Mouse (Mus musculus): ENCODE measurements around the gene Lmnb2. TPM values are rescaled to one million over a fixed set of nuclear protein-coding genes. Genes with fewer than 3 reads are reported as not detected.

Lmnb2 gene
- polyA plus RNA-seq, 1 experiment from 2014 or later, result 12.1 TPM

DNA sequence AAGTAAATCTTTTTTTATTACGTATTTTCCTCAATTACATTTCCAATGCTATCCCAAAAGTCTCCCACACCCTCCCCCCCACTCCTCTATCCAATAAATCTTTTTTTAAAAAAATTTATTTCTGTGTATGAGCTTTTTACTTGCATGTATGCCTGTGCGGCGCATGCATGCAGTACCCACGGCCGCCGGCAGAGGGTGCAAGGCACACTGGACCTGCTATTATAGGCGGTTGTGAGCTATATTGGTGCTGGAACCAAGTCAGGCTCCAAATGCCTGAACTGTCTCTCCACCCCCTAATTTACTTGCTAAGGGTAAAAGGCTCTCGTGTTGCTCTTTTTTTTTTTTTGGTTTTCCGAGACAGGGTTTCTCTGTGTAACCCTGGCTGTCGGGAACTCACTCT lies 36.7 kb downstream of the Lmnb2 start:
- DNase-seq (ENCODE audit: low spot score) (peak; percentile 58), ATAC-seq (no peak)
- Histone ChIP-seq H3K27me3 (replicated peaks; ENCODE audit: control insufficient read depth, insufficient read depth, low read length) (no peaks in the 10 kb centered on the region), H3K36me3 (ENCODE audit: control insufficient read depth, insufficient read depth, low read length) (no peaks in the 10 kb centered on the region), H3K27ac (ENCODE audit: low read depth, low read length) (no peak overlapping the region), H3K4me1 (ENCODE audit: control insufficient read depth, insufficient read depth, low read length) (no peaks in the 10 kb centered on the region), H3K4me3 (ENCODE audit: low read depth, low read length) (no peak overlapping the region), H3K9ac (ENCODE audit: low read length) (no peak overlapping the region), H3K4me2 (ENCODE audit: low read length) (no peak overlapping the region), H3K9me3 (replicated peaks; ENCODE audit: control insufficient read depth, low read length) (no peaks in the 10 kb centered on the region)
- 33% methylated on average over 10 of the region's 10 CpGs for WGBS

DNA sequence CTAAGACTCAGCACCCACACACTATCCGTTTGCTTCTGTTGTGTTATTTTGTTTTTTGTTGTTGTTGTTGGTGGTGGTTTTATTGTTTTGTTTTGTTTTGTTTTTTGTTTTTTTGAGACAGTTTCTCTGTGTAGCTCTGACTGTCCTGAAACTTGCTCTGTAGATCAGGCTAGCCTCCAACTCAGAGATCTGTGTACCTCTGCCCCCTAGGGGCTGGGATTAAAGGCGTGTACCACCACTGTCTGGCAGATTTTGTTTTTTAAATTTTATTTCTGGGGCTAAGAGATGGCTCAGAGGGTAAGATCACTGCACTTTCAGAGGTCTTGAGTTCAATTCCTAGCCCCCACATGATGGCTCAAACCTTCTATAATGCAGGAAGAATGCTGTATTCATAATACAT lies 37.1 kb downstream of the Lmnb2 start:
- Histone ChIP-seq H3K27me3 (replicated peaks; ENCODE audit: control insufficient read depth, insufficient read depth, low read length) (no peaks in the 10 kb centered on the region), H3K36me3 (ENCODE audit: control insufficient read depth, insufficient read depth, low read length) (no peaks in the 10 kb centered on the region), H3K27ac (ENCODE audit: low read depth, low read length) (no peak overlapping the region), H3K4me3 (ENCODE audit: low read depth, low read length) (no peak overlapping the region), H3K9me3 (replicated peaks; ENCODE audit: control insufficient read depth, low read length) (no peaks in the 10 kb centered on the region), H3K4me2 (ENCODE audit: low read length) (no peak overlapping the region), H3K4me1 (ENCODE audit: control insufficient read depth, insufficient read depth, low read length) (no peaks in the 10 kb centered on the region), H3K9ac (ENCODE audit: low read length) (no peak overlapping the region)
- DNase-seq (ENCODE audit: low spot score), result no peak
- 75% methylated on average over 2 of the region's 2 CpGs for WGBS
- ATAC-seq, result no peak

DNA sequence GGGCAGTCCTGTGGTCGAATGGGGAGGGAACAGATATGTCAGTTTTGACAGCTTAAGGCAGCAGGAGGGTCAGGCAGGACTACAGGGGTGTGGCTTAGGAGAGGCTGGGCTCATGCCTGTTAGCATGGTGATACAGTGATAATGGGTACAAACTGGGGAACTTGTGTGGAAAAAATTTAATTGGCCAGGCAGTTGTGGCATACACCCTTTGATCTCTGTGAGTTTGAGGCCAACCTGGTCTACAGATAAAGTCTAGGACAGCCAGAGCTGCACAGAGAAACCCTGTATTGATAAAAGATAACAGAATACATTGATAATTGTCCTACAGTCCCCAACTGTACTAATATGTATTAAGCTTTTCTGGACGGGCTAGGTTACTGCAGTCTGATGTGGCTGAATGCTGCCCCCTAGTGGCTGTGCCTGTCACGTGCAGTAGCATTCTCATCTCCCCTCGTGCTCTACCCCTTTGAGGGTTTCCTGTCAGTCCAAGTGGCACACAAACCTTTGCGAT lies 37.9 kb downstream of the Lmnb2 start:
- peak; percentile 54; the same call in 1 of the 2 replicates for ATAC-seq
- 21% methylated on average over 5 of the region's 5 CpGs for WGBS

DNA sequence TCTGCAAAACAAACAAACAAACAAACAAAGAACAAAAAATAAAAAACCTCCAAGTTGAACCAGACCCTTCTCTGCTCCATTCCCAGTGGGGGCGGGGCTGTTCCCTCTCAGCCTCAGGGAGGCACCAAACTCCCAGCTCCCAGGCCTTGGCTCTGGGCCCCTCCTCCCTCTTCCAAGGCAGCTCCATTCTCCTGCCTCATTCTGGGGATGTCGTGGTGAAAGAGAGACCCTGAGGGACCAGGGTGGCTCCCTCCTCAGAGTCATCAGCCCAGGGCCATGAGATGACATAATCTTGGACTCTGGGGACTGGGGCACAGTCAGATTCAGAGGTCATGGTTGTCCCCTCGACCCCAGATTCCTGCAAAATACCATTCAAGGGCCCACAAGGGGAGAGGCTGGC lies 41.5 kb downstream of the Lmnb2 start:
- no peak overlapping the region for H3K4me3 ChIP-seq (ENCODE audit: low read depth, low read length)
- WGBS, result 27% methylated on average over 3 of the region's 3 CpGs
- ATAC-seq (no peak), DNase-seq (ENCODE audit: low spot score) (no peak)
- no peak overlapping the region for H3K27ac ChIP-seq (ENCODE audit: low read depth, low read length)
- no peaks in the 10 kb centered on the region for H3K27me3 ChIP-seq (replicated peaks; ENCODE audit: control insufficient read depth, insufficient read depth, low read length)
- H3K4me2 ChIP-seq (ENCODE audit: low read length), result no peak overlapping the region
- no peaks in the 10 kb centered on the region for H3K4me1 ChIP-seq (ENCODE audit: control insufficient read depth, insufficient read depth, low read length)
- H3K9me3 ChIP-seq (replicated peaks; ENCODE audit: control insufficient read depth, low read length), result no peaks in the 10 kb centered on the region
- no peak overlapping the region for H3K9ac ChIP-seq (ENCODE audit: low read length)
- H3K36me3 ChIP-seq (ENCODE audit: control insufficient read depth, insufficient read depth, low read length), result no peaks in the 10 kb centered on the region

More for the DNA sequence above, 37.9 kb downstream of the Lmnb2 start:
- Histone ChIP-seq H3K9me3 (replicated peaks; ENCODE audit: control insufficient read depth, low read length) (no peaks in the 10 kb centered on the region), H3K27me3 (replicated peaks; ENCODE audit: control insufficient read depth, insufficient read depth, low read length) (no peaks in the 10 kb centered on the region), H3K27ac (ENCODE audit: low read depth, low read length) (no peak overlapping the region), H3K36me3 (ENCODE audit: control insufficient read depth, insufficient read depth, low read length) (no peaks in the 10 kb centered on the region), H3K4me1 (ENCODE audit: control insufficient read depth, insufficient read depth, low read length) (no peaks in the 10 kb centered on the region), H3K9ac (ENCODE audit: low read length) (no peak overlapping the region), H3K4me3 (ENCODE audit: low read depth, low read length) (no peak overlapping the region), H3K4me2 (ENCODE audit: low read length) (no peak overlapping the region)
- DNase-seq (ENCODE audit: low spot score), result peak; percentile 69

DNA sequence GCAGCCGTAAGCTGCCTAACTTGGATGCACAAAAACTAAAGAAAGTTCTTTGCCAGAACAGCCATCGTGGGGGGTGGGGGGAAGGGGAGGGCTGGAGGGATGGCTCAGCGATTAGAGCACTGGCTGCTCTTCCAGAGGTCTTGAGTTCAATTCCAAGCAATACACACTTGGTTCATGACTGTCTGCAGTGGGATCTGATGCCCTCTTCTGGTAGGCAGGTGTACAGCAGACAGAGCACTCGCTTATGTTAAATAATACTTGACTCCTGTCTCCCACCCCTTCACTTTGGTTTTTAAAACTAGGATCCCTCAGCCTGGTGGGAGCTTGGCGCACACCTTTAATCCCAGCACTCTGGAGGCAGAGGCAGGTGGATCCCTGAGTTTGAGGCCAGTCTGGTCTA lies 42.0 kb downstream of the Lmnb2 start:
- Histone ChIP-seq H3K36me3 (ENCODE audit: control insufficient read depth, insufficient read depth, low read length) (no peaks in the 10 kb centered on the region), H3K27ac (ENCODE audit: low read depth, low read length) (no peak overlapping the region), H3K4me1 (ENCODE audit: control insufficient read depth, insufficient read depth, low read length) (no peaks in the 10 kb centered on the region), H3K9ac (ENCODE audit: low read length) (no peak overlapping the region), H3K9me3 (replicated peaks; ENCODE audit: control insufficient read depth, low read length) (no peaks in the 10 kb centered on the region), H3K4me2 (ENCODE audit: low read length) (no peak overlapping the region), H3K4me3 (ENCODE audit: low read depth, low read length) (no peak overlapping the region), H3K27me3 (replicated peaks; ENCODE audit: control insufficient read depth, insufficient read depth, low read length) (no peaks in the 10 kb centered on the region)
- ATAC-seq (0 out of 2 replicates have a peak, but pooled peaks have one; percentile 44), DNase-seq (ENCODE audit: low spot score) (peak; percentile 73)
- WGBS, result 29% methylated on average over 5 of the region's 5 CpGs

DNA sequence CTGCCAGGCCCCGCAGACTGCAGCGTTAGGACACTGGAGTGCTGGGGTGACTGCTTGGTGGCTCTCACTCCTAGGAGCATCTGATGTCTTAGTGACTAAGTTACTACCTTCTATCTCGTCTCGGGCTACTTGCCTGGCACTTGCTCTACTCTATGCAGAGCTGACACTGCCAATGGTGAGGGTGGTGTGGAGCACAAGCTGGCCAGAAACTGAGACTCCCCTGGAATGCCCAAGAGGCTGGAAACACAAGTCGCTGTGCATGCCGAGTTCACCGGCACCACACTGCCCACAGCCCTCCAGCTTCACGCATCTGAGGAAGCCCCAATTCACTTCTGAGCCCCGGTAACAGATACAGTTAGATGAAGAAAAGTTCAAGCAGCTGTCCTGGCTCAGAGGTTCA lies 44.0 kb downstream of the Lmnb2 start:
- DNase-seq (ENCODE audit: low spot score) (no peak), ATAC-seq (no peak)
- 80% methylated on average over 9 of the region's 9 CpGs for WGBS
- Histone ChIP-seq H3K4me1 (ENCODE audit: control insufficient read depth, insufficient read depth, low read length) (no peaks in the 10 kb centered on the region), H3K9me3 (replicated peaks; ENCODE audit: control insufficient read depth, low read length) (no peaks in the 10 kb centered on the region), H3K36me3 (ENCODE audit: control insufficient read depth, insufficient read depth, low read length) (no peaks in the 10 kb centered on the region), H3K27ac (ENCODE audit: low read depth, low read length) (no peak overlapping the region), H3K4me2 (ENCODE audit: low read length) (no peak overlapping the region), H3K27me3 (replicated peaks; ENCODE audit: control insufficient read depth, insufficient read depth, low read length) (no peaks in the 10 kb centered on the region), H3K4me3 (ENCODE audit: low read depth, low read length) (no peak overlapping the region), H3K9ac (ENCODE audit: low read length) (no peak overlapping the region)

DNA sequence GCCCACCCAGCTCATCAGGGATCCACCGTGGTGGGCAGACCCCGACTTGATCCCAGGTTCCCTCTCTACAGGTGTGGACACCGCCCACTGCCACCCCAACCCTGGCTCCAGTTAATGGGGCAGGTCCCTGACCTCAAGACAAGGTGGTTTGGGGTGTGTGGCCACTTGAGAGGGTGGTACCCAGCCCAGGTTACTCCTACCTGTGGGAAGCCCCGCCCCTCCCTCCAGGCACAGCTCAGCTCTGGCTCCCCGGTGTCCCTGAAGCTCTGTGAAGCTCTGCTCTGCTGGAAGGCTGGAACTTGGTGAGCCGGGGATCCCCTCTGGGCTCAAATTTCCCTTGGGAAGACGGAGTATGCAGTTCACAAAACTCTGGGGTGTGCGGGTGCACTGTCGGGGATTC lies 46.5 kb downstream of the Lmnb2 start, which contains the start of gene Tmprss9:
Gene Tmprss9 (plus strand): TSS at position 268 of the 400 bp plus-strand sequence.
- H3K36me3 ChIP-seq (ENCODE audit: control insufficient read depth, insufficient read depth, low read length), result peaks cover 15% of the 10 kb centered on the region; the same call in 1 of the 2 replicates
- DNase-seq (ENCODE audit: low spot score) (no peak), ATAC-seq (no peak)
- no peaks in the 10 kb centered on the region for H3K9me3 ChIP-seq (replicated peaks; ENCODE audit: control insufficient read depth, low read length)
- H3K9ac ChIP-seq (ENCODE audit: low read length), result no peak within 1 kb of the TSS
- 38% methylated on average over 9 of the region's 9 CpGs for WGBS
- H3K27me3 ChIP-seq (replicated peaks; ENCODE audit: control insufficient read depth, insufficient read depth, low read length), result no peaks in the 10 kb centered on the region
- H3K4me3 ChIP-seq (ENCODE audit: low read depth, low read length), result no peak within 1 kb of the TSS
- H3K4me2 ChIP-seq (ENCODE audit: low read length), result no peak within 1 kb of the TSS
- no peak within 1 kb of the TSS for H3K27ac ChIP-seq (ENCODE audit: low read depth, low read length)
- H3K4me1 ChIP-seq (ENCODE audit: control insufficient read depth, insufficient read depth, low read length), result no peaks in the 10 kb centered on the region

DNA sequence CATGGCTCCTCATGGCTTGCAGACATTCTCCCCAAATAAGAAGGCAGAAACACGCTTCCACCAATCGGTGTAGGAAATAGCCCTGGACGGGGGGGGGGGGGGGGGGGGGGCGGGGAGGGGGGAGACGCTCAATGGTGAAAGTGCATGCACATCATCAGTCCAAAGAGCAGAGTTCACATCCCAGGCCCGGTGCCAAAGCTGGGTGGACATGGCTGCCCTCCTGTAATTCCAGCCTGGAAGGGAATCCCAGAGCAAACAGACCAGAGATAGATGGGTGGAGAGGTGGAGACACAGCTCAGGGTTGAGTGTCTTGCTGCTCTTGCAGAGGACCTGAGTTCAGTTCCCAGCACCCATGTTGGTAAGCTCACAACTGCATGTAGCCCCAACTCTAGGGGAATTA lies 47.1 kb downstream of the Lmnb2 start:
- H3K4me2 ChIP-seq (ENCODE audit: low read length), result no peak overlapping the region
- H3K4me1 ChIP-seq (ENCODE audit: control insufficient read depth, insufficient read depth, low read length), result no peaks in the 10 kb centered on the region
- no peak overlapping the region for H3K9ac ChIP-seq (ENCODE audit: low read length)
- H3K4me3 ChIP-seq (ENCODE audit: low read depth, low read length), result no peak overlapping the region
- H3K36me3 ChIP-seq (ENCODE audit: control insufficient read depth, insufficient read depth, low read length), result peaks cover 21% of the 10 kb centered on the region; the same call in 1 of the 2 replicates
- no peaks in the 10 kb centered on the region for H3K27me3 ChIP-seq (replicated peaks; ENCODE audit: control insufficient read depth, insufficient read depth, low read length)
- no peaks in the 10 kb centered on the region for H3K9me3 ChIP-seq (replicated peaks; ENCODE audit: control insufficient read depth, low read length)
- no peak overlapping the region for H3K27ac ChIP-seq (ENCODE audit: low read depth, low read length)
- DNase-seq (ENCODE audit: low spot score) (no peak), ATAC-seq (no peak)
- WGBS, result 81% methylated on average over 4 of the region's 6 CpGs

DNA sequence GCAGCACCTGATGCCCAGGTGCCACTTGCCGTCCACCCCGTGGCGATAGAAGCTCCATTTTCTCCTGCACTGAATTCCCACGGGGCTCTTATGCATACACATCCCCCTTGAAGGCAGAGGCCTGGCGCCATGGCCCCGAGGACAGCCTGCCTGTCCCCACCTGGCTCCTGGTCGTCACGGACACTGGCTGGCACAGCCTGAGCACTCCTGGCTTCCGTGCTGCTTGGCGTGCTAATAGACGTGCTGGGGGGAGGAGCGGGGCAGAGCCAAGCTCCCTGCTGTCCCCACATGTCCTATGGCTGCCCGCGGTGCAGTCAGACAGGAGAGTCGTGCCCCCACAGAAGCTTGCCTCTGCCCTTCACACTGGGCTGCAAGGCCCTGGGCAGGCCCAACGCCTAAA lies 53.6 kb downstream of the Lmnb2 start:
- no peak overlapping the region for H3K4me2 ChIP-seq (ENCODE audit: low read length)
- no peak overlapping the region for H3K9ac ChIP-seq (ENCODE audit: low read length)
- no peak for ATAC-seq
- no peaks in the 10 kb centered on the region for H3K27me3 ChIP-seq (replicated peaks; ENCODE audit: control insufficient read depth, insufficient read depth, low read length)
- peaks cover 62% of the 10 kb centered on the region for H3K36me3 ChIP-seq (ENCODE audit: control insufficient read depth, insufficient read depth, low read length)
- WGBS, result 86% methylated on average over 16 of the region's 16 CpGs
- H3K4me3 ChIP-seq (ENCODE audit: low read depth, low read length), result no peak overlapping the region
- DNase-seq (ENCODE audit: low spot score), result no peak
- no peaks in the 10 kb centered on the region for H3K4me1 ChIP-seq (ENCODE audit: control insufficient read depth, insufficient read depth, low read length)
- no peak overlapping the region for H3K27ac ChIP-seq (ENCODE audit: low read depth, low read length)
- H3K9me3 ChIP-seq (replicated peaks; ENCODE audit: control insufficient read depth, low read length), result no peaks in the 10 kb centered on the region
